Mouse (Mus musculus): ENCODE results near the gene Ms4a4c. TPM values are rescaled to one million over a fixed set of nuclear protein-coding genes. Genes with fewer than 3 reads are reported as not detected.
"Not testable (repeated sequence)": the region's sequence is repeated elsewhere in the genome, so short reads cannot be mapped to it uniquely, and the experiment has no call there.

The Ms4a4c gene
- polyA plus RNA-seq, 1 experiment from 2014 or later = 2.8 TPM

GRCm38 (mm10) chr19:11408591-11408990, 4.0 kb downstream of the Ms4a4c start:
- Histone ChIP-seq H3K9me3 (no peaks in the 10 kb centered on the region), H3K36me3 (no peaks in the 10 kb centered on the region), H3K9ac (no peak overlapping the region), H3K4me2 (no peak overlapping the region), H3K27me3 (no peaks in the 10 kb centered on the region), H3K4me1 (no peaks in the 10 kb centered on the region), H3K27ac (no peak overlapping the region), H3K4me3 (no peak overlapping the region)
- WGBS = 89% methylated on average over 1 of the region's 1 CpGs
- no peak for ATAC-seq (ENCODE audit: insufficient number of reproducible peaks, low FRiP score, low TSS enrichment, low read depth)

DNA sequence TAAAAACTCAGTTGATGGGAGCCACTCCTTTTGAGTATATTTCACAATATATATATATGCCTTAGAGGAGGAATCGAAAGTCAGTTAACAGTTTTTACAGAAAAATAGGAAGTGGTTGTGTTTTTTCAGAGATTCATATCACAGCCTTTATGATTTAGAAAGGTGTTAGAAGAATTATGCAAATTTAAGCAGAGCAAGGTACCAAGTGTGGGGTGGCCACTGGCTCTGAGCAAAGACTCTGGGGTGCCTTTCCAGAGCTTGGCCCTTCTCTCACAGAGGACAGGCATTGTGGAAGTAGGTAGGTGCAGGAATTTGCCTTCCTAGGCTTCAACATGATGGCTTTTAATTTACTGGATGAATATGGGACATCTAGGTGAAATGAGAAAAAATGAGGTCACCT, 7.1 kb downstream of the Ms4a4c start:
- WGBS = 68% methylated on average over 1 of the region's 1 CpGs
- H3K36me3 ChIP-seq = no peaks in the 10 kb centered on the region
- H3K27ac ChIP-seq = no peak overlapping the region
- no peaks in the 10 kb centered on the region for H3K4me1 ChIP-seq
- no peak overlapping the region for H3K9ac ChIP-seq
- H3K9me3 ChIP-seq = no peaks in the 10 kb centered on the region
- H3K4me3 ChIP-seq = no peak overlapping the region
- ATAC-seq (ENCODE audit: insufficient number of reproducible peaks, low FRiP score, low TSS enrichment, low read depth) = no peak
- H3K27me3 ChIP-seq = no peaks in the 10 kb centered on the region
- H3K4me2 ChIP-seq = no peak overlapping the region

DNA sequence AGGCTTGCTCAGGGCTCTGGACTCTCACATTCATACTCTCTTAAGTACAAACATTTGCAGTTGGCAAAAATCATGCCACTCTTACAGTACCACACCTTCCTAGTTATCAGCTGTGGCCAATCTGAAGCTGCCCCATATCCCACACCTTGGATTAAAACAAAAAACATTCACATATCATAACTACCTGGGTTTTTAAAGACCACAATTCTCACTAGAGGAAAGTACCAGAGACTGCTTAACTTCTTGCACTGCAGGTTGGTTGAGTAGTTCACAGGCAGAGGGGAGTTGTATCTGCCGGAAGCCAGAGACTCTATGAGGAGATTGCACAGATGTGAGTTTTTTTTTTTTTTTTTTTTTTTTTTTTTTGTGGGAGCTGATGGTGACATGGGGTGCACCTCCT, 9.5 kb downstream of the Ms4a4c start:
- H3K4me1 ChIP-seq = no peaks in the 10 kb centered on the region
- no peak for ATAC-seq (ENCODE audit: insufficient number of reproducible peaks, low FRiP score, low TSS enrichment, low read depth)
- H3K9me3 ChIP-seq = no peaks in the 10 kb centered on the region
- no peak overlapping the region for H3K9ac ChIP-seq
- no peaks in the 10 kb centered on the region for H3K36me3 ChIP-seq
- WGBS = 96% methylated on average over 1 of the region's 1 CpGs
- no peak overlapping the region for H3K4me2 ChIP-seq
- H3K27me3 ChIP-seq = no peaks in the 10 kb centered on the region
- no peak overlapping the region for H3K27ac ChIP-seq
- no peak overlapping the region for H3K4me3 ChIP-seq

DNA sequence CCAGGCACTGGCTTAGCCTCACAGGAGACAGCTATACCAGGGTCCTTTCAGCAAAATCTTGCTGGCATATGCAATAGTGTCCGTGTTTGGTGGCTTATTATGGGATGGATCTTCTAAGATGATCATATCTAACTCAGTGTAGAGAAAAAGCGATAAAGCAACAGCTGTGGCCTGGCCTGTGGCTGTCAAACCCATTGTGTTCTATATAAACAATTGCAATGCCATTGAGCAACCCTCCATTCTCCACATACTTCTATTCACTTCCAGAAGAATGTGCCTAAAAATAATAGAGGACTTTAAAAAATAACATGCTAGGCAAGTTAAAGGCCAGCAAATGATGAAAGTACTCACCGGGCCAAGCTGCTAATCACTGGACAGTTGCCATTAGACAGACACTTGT, 11.0 kb downstream of the Ms4a4c start:
- H3K4me3 ChIP-seq = no peak overlapping the region
- H3K27ac ChIP-seq = no peak overlapping the region
- H3K9me3 ChIP-seq = no peaks in the 10 kb centered on the region
- no peak overlapping the region for H3K4me2 ChIP-seq
- H3K4me1 ChIP-seq = no peaks in the 10 kb centered on the region
- no peaks in the 10 kb centered on the region for H3K36me3 ChIP-seq
- ATAC-seq (ENCODE audit: insufficient number of reproducible peaks, low FRiP score, low TSS enrichment, low read depth) = no peak
- no peak overlapping the region for H3K9ac ChIP-seq
- H3K27me3 ChIP-seq = no peaks in the 10 kb centered on the region
- WGBS = 72% methylated on average over 3 of the region's 3 CpGs

DNA sequence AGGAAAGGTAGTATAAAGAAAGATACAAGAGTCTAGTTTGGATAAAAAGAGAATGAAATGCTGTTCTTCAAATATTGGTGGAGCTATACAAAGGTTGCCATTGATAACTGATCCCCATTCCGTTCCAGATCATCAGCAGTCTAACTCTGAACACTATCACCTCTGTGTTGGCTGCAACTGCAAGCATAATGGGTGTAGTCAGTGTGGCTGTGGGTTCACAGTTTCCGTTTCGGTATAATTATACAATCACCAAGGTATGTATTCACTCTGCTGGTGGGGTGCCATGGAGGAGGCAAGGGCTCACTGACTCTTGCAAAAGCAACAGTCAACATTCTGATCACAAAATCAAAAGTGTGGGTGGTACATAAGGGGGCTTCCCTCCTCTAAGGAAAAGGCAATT, 14.3 kb downstream of the Ms4a4c start:
- WGBS = 89% methylated on average over 3 of the region's 3 CpGs
- H3K27me3 ChIP-seq = not testable (repeated sequence)

DNA sequence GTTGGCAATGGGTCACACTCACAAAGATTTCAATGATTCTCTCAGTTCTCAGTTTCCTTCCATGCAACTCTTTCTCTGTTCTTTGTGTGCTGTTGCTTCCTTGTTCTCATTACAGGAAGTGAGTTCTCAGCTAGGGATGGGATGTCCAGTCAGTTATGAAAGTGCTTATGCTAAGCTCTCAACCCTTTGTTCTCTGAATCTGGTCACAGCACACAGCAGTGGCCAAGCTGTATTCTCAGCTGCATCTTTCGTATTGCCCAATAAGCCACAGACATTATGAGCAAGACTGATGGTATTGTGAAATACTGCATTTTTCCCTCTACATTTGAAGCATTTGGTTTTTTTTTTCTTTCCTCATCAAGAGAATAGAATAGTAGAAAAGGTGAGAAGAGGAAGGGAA, 26.6 kb downstream of the Ms4a4c start:
- not testable (repeated sequence) for H3K36me3 ChIP-seq; H3K9ac ChIP-seq; H3K27me3 ChIP-seq; H3K4me1 ChIP-seq; H3K27ac ChIP-seq; H3K4me2 ChIP-seq; H3K4me3 ChIP-seq; H3K9me3 ChIP-seq; ATAC-seq (ENCODE audit: insufficient number of reproducible peaks, low FRiP score, low TSS enrichment, low read depth)
- 87% methylated on average over 1 of the region's 1 CpGs for WGBS

More for the DNA sequence above, 14.3 kb downstream of the Ms4a4c start:
- H3K9me3 ChIP-seq; H3K36me3 ChIP-seq; H3K4me1 ChIP-seq; ATAC-seq (ENCODE audit: insufficient number of reproducible peaks, low FRiP score, low TSS enrichment, low read depth); H3K9ac ChIP-seq; H3K4me3 ChIP-seq; H3K4me2 ChIP-seq; H3K27ac ChIP-seq: not testable (repeated sequence)

DNA sequence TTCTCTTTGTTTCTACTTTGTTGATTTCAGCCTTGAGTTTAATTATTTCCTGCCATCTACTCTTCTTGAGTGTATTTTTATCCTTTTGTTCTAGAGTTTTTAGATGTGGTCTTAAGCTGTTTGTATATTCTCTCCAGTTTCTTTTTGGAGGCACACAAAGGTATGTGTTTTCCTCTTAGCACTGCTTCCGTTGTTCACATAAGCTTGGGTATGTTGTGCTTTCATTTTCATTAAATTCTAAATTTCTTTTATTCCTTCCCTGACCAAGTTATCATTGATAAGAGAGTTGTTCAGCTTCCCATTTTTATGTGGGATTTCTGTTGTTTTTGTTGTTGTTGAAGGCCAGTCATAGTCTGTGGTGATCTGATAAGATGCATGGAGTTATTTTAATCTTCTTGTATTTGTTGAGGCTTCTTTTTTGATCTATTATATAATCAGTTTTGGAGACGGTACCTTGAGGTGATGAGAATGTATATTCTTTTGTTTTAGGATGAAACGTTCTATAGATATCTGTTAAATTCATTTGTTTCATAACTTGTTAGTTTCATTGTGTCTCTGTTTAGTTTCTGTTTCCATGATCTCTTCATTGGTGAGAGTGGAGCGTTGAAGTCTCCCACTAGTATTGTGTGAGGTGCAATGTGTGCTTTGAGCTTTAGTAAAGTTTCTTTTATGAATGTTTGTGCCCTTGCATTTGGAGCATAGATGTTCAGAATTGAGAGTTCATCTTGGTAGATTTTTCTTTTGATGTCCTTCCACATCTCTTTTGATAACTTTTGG, 30.7 kb downstream of the Ms4a4c start:
- Histone ChIP-seq H3K36me3 (no peaks in the 10 kb centered on the region), H3K27me3 (no peaks in the 10 kb centered on the region), H3K27ac (no peak overlapping the region), H3K4me1 (no peaks in the 10 kb centered on the region), H3K9me3 (no peaks in the 10 kb centered on the region), H3K9ac (no peak overlapping the region), H3K4me2 (no peak overlapping the region), H3K4me3 (no peak overlapping the region)
- ATAC-seq (ENCODE audit: insufficient number of reproducible peaks, low FRiP score, low TSS enrichment, low read depth) = no peak
- 85% methylated on average over 4 of the region's 4 CpGs for whole genome bisulfite sequencing

- H3K27ac ChIP-seq = no peak within 1 kb of the TSS
- H3K4me1 ChIP-seq = no peaks in the 10 kb centered on the region
- no peaks in the 10 kb centered on the region for H3K27me3 ChIP-seq
- H3K4me3 ChIP-seq = no peak within 1 kb of the TSS
- H3K9ac ChIP-seq = no peak within 1 kb of the TSS
- H3K9me3 ChIP-seq = no peaks in the 10 kb centered on the region
- no peak for ATAC-seq (ENCODE audit: insufficient number of reproducible peaks, low FRiP score, low TSS enrichment, low read depth)
- no peak within 1 kb of the TSS for H3K4me2 ChIP-seq
- H3K36me3 ChIP-seq = no peaks in the 10 kb centered on the region
Observed at GRCm38 (mm10) chr19:11443338-11443737, 38.8 kb downstream of the Ms4a4c start, which contains the start of gene Ms4a4b. Ms4a4b (plus strand) TSS chr19:11443553.

- Histone ChIP-seq H3K4me2 (no peak overlapping the region), H3K9ac (no peak overlapping the region), H3K4me3 (no peak overlapping the region), H3K27ac (no peak overlapping the region), H3K27me3 (no peaks in the 10 kb centered on the region), H3K4me1 (no peaks in the 10 kb centered on the region), H3K9me3 (no peaks in the 10 kb centered on the region), H3K36me3 (no peaks in the 10 kb centered on the region)
- 80% methylated on average over 5 of the region's 5 CpGs for WGBS
- ATAC-seq (ENCODE audit: insufficient number of reproducible peaks, low FRiP score, low TSS enrichment, low read depth) = no peak
Observed at GRCm38 (mm10) chr19:11443964-11444363, 39.4 kb downstream of the Ms4a4c start.

DNA sequence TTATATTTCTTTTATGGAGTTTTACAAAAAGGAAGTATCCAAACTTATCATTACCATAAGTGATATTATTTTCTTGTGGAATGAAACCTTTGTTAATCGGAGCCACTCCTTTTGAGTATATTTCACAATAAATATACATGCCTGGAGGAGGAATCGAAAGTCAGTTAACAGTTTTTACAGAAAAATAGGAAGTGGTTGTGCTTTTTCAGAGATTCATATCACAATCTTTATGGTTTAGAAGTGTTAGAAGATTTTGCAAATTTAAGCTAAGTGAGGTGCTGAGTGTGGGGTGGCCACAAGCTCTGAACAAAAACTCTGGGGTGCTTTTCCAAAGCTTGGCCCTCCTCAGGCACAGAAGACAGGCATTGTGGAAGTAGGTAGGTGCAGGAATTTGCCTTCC, 42.7 kb downstream of the Ms4a4c start:
- H3K9me3 ChIP-seq = no peaks in the 10 kb centered on the region
- H3K4me3 ChIP-seq = no peak overlapping the region
- no peaks in the 10 kb centered on the region for H3K4me1 ChIP-seq
- WGBS = 76% methylated on average over 2 of the region's 2 CpGs
- H3K27me3 ChIP-seq = no peaks in the 10 kb centered on the region
- no peaks in the 10 kb centered on the region for H3K36me3 ChIP-seq
- no peak overlapping the region for H3K4me2 ChIP-seq
- no peak overlapping the region for H3K27ac ChIP-seq
- H3K9ac ChIP-seq = no peak overlapping the region
- ATAC-seq (ENCODE audit: insufficient number of reproducible peaks, low FRiP score, low TSS enrichment, low read depth) = no peak

DNA sequence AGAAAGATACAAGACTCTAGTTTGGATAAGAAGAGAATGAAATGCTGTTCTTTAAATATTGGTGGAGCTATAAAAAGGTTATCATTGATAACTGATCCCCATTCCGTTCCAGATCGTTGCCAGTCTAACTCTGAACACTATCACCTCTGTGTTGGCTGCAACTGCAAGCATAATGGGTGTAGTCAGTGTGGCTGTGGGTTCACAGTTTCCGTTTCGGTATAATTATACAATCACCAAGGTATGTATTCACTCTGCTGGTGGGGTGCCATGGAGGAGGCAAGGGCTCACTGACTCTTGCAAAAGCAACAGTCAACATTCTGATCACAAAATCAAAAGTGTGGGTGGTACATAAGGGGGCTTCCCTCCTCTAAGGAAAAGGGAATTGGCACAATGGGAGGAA, 54.5 kb downstream of the Ms4a4c start:
- not testable (repeated sequence) for H3K4me3 ChIP-seq; H3K4me2 ChIP-seq; H3K4me1 ChIP-seq; H3K9ac ChIP-seq; ATAC-seq (ENCODE audit: insufficient number of reproducible peaks, low FRiP score, low TSS enrichment, low read depth); H3K36me3 ChIP-seq; H3K9me3 ChIP-seq; H3K27ac ChIP-seq; H3K27me3 ChIP-seq
- WGBS = 84% methylated on average over 4 of the region's 4 CpGs

DNA sequence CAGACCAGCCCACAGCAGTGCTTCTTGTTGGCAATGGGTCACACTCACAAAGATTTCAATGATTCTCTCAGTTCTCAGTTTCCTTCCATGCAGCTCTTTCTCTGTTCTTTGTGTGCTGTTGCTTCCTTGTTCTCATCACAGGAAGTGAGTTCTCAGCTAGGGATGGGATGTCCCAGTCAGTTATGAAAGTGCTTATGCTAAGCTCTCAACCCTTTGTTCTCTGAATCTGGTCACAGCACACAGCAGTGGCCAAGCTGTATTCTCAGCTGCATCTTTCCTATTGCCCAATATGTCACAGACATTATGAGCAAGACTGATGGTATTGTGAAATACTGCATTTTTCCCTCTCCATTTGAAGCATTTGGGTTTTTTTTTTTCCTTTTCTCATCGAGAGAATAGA, 60.2 kb downstream of the Ms4a4c start:
- H3K4me1 ChIP-seq; H3K27me3 ChIP-seq; H3K4me2 ChIP-seq; H3K36me3 ChIP-seq; H3K27ac ChIP-seq; ATAC-seq (ENCODE audit: insufficient number of reproducible peaks, low FRiP score, low TSS enrichment, low read depth); H3K9me3 ChIP-seq; H3K4me3 ChIP-seq; H3K9ac ChIP-seq: not testable (repeated sequence)
- 56% methylated on average over 1 of the region's 1 CpGs for whole genome bisulfite sequencing

DNA sequence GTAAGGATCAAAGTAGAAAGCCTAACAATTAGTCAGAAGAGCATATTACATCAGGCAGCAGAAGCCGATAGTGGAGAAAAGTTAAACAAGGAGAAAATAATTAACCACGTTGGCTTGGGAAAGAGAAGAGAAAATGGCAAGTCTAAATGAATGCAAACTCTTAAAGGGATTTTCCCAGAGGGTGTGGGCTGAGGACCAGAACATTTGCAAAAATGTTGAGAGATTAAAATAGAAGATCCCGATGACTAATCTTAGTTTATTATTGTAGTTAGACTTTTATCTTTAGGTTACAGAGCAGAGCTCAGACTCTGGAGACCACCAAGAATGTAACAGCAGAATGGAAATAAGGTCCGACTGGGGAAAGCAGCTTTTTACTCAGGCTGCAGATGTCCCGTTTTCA, 61.9 kb downstream of the Ms4a4c start:
- H3K4me1 ChIP-seq = no peaks in the 10 kb centered on the region
- no peak overlapping the region for H3K4me2 ChIP-seq
- WGBS = 64% methylated on average over 5 of the region's 5 CpGs

More for the DNA sequence above, 61.9 kb downstream of the Ms4a4c start:
- Histone ChIP-seq H3K27ac (no peak overlapping the region), H3K4me3 (no peak overlapping the region), H3K9me3 (no peaks in the 10 kb centered on the region), H3K27me3 (no peaks in the 10 kb centered on the region), H3K9ac (no peak overlapping the region), H3K36me3 (no peaks in the 10 kb centered on the region)
- no peak for ATAC-seq (ENCODE audit: insufficient number of reproducible peaks, low FRiP score, low TSS enrichment, low read depth)

Data from limb, embryonic 15.5 days (tissue).